Mouse (Mus musculus) kidney, embryonic 15.5 days (tissue): ENCODE results near the gene Fam104a. TPM values are rescaled to one million over a fixed set of nuclear protein-coding genes. Genes with fewer than 3 reads are reported as not detected.

Source experiments
- ATAC-seq: fragments of 200-750 bp; cut with Nextera tagmentation; replicated peaks from 2 replicates; pipeline ENCODE4 v1.8.0; 2017; ENCODE audit warnings: moderate TSS enrichment; ENCODE audit not compliant: low FRiP score
- H3K27ac ChIP-seq: fragments of 300-500 bp; sonication (generic); 2 replicates; pipeline ENCODE4 v1.5.1; 2015; ENCODE audit warnings: mild to moderate bottlenecking, inconsistent platforms
- H3K27me3 ChIP-seq: fragments of 300-500 bp; sonication (generic); 2 replicates; pipeline ENCODE4 v1.6.1; 2015; ENCODE audit warnings: inconsistent platforms
- H3K36me3 ChIP-seq: fragments of 300-500 bp; sonication (generic); 2 replicates; pipeline ENCODE4 v1.6.1; 2015; ENCODE audit warnings: inconsistent platforms
- H3K4me1 ChIP-seq: fragments of 300-500 bp; sonication (generic); 2 replicates; pipeline ENCODE4 v1.6.1; 2015; ENCODE audit warnings: inconsistent platforms
- H3K4me2 ChIP-seq: fragments of 300-500 bp; sonication (generic); 2 replicates; pipeline ENCODE4 v1.6.1; 2015; ENCODE audit warnings: moderate library complexity, mild to moderate bottlenecking, inconsistent platforms
- H3K4me3 ChIP-seq: fragments of 300-500 bp; sonication (generic); replicated peaks from 2 replicates; pipeline ENCODE4 v1.5.1; 2015; ENCODE audit warnings: mild to moderate bottlenecking, inconsistent platforms
- H3K9ac ChIP-seq: fragments of 300-500 bp; sonication (generic); 2 replicates; pipeline ENCODE4 v1.6.1; 2015; ENCODE audit warnings: mild to moderate bottlenecking, inconsistent platforms
- H3K9me3 ChIP-seq: fragments of 300-500 bp; sonication (generic); replicated peaks from 2 replicates; pipeline ENCODE4 v1.6.1; 2016; ENCODE audit warnings: inconsistent platforms
- WGBS: fragments of 180-500 bp; shearing (Covaris S2); methylation state at CpG from one replicate; pipeline ENCODE4 v1.1.7; 2015; ENCODE audit warnings: mixed read lengths; 5-methylcytosine and 5-hydroxymethylcytosine counted together
- polyA plus RNA-seq: library from polyadenylated mRNA; unstranded; fragments of >200 nt; fragmentation: Nextera tagmentation; extraction: Ambion mirVana; gene quantifications from 2 replicates; pipeline ENCODE4 v1.2.1, GENCODE M21; 2015

Gene Fam104a
- polyA plus RNA-seq: 44.4 and 45.3 TPM in 2 replicates

DNA sequence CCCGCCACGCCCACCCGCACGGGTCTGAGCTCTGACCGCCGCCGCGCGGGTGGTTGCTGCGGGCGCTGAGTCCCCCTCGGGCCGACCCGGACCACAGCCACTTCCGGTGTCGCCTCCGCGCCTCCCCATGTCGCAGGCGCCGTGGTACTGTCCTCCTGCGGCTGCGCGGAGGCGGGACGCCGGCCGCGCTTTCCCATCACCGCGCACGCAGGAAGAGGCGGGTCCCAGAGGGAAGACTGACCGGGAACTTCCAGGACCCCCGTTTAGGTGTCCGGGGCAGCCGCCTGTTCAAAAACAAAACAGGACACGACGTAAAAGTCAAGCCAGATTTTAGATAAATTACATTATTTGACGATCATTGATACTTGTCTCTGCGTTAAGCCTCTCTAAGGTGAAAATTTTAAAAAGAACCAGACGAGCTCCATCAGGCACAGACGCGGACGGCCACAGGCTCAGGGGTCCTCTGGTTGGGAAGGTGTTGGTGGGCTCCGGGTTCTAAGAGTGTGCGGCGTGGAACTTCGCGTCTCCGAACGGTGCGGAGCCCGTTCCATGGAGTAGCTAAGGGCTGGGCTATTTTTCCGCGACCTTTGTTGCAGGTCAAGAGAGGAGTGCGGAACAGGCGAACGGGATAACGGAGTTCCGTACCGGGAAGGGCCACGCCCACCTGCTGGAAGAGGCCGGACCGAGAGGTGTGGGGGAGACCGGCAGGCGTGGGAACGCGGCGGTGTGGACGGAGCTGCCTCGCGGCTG is at the start of gene Fam104a, which contains the start of gene D11Wsu47e:
Gene Fam104a (minus strand): TSS at position 199 of the 750 bp plus-strand sequence.
Gene D11Wsu47e (plus strand): TSS at position 456 of the 750 bp plus-strand sequence.
- Histone ChIP-seq H3K4me3 (peak within 1 kb of the TSS; percentile 96), H3K9ac (peak within 1 kb of the TSS; percentile 94), H3K36me3 (peaks cover 23% of the 10 kb centered on the region), H3K4me1 (peaks cover 41% of the 10 kb centered on the region), H3K9me3 (no peaks in the 10 kb centered on the region), H3K27ac (peak within 1 kb of the TSS; percentile 98), H3K4me2 (peak within 1 kb of the TSS; percentile 84), H3K27me3 (no peaks in the 10 kb centered on the region)
- under 1% methylated on average over 73 of the region's 73 CpGs for WGBS
- ATAC-seq: peak; percentile 96

DNA sequence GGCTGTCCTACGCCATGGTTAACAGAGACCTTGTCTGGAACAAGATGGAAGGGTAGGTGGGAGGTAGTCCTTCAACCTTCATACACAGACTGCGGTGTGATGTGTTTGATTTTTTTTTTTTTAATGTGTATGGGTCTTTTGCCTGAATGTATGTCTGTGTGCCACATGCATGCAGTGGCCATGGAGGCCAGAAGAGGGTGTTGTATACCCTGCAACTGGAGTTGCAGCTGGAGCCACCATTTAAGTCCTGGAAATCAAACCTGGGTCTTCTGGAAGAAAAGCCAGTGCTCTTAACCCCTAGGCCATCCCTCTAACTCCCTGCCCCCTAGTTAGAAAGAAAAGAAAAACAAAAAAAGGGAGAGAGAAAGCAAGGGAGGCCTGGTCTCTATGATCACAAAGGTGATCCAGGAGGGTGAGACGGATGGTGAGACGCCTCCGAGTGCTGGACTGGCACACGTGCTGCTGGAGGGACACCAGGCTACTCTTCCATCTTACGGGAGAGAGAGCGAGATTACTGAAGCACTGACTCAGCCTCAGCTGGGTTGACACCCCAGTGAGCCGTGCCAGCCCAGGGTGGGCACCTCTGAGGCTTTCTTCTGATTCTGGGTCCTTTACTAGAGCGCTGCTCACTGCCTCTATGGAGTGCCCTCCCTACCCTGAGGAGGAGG is 48.1 kb upstream of the Fam104a start:
- no peak overlapping the region for H3K4me3 ChIP-seq
- 87% methylated on average over 10 of the region's 10 CpGs for whole genome bisulfite sequencing
- peaks cover 26% of the 10 kb centered on the region for H3K36me3 ChIP-seq
- no peak for ATAC-seq
- no peak overlapping the region for H3K4me2 ChIP-seq
- H3K27me3 ChIP-seq: no peaks in the 10 kb centered on the region
- H3K9me3 ChIP-seq: no peaks in the 10 kb centered on the region
- H3K27ac ChIP-seq: 0 out of 2 replicates have a peak overlapping the region, but pooled peaks have one; percentile 86
- peaks cover 100% of the 10 kb centered on the region for H3K4me1 ChIP-seq
- no peak overlapping the region for H3K9ac ChIP-seq

DNA sequence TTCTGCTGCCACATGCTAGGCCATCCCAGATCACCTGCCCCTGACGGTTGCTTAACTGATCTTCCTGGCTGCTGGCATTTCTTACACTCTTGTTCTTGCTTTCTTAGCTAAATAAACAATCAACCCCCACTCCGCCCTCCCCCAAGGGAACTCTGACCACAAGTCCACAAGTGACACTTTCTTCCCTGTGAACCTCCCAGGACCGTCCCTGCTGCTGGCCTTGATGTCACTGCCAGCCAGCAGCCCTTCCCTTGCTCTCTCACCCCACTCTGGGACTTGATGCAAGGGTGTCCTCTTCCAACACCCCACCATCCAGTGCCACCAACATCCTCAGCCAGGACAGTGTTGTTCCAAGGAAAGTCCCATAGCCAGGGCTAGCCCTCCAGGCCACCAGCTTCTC is 46.9 kb upstream of the Fam104a start:
- peaks cover 36% of the 10 kb centered on the region for H3K36me3 ChIP-seq
- ATAC-seq: no peak

DNA sequence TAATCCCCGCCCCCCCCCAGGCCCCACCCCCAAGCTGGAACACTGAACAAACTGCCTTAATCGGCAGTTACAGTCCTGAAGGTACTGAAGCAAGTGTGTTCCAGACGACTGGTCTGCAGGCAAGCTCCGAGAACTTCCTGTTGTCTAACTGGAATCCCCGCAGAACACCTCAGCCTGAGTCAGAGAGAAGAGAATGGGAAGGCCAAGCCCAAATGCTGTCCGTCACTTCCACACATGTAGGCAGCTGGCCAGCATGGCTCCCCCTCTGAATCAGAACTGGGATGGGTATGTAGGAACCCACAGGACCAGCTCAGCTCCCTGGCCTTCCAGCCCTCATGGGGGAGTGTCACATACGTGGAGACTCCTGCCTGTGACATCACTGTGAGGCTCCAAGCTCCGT is 46.0 kb upstream of the Fam104a start:
- H3K27me3 ChIP-seq: no peaks in the 10 kb centered on the region
- peak overlapping the region; percentile 84 for H3K27ac ChIP-seq
- H3K4me2 ChIP-seq: no peak overlapping the region
- no peak overlapping the region for H3K9ac ChIP-seq
- H3K4me3 ChIP-seq: no peak overlapping the region
- no peaks in the 10 kb centered on the region for H3K9me3 ChIP-seq
- peaks cover 43% of the 10 kb centered on the region for H3K36me3 ChIP-seq
- H3K4me1 ChIP-seq: peaks cover 98% of the 10 kb centered on the region
- ATAC-seq: no peak
- WGBS: 26% methylated on average over 8 of the region's 8 CpGs

More for the DNA sequence above, 46.9 kb upstream of the Fam104a start:
- Histone ChIP-seq H3K4me3 (no peak overlapping the region), H3K4me1 (peaks cover 100% of the 10 kb centered on the region), H3K9me3 (no peaks in the 10 kb centered on the region), H3K27ac (peak overlapping the region; percentile 84; the same call in 1 of the 2 replicates), H3K4me2 (no peak overlapping the region), H3K9ac (no peak overlapping the region), H3K27me3 (no peaks in the 10 kb centered on the region)
- 34% methylated on average over 3 of the region's 3 CpGs for whole genome bisulfite sequencing

DNA sequence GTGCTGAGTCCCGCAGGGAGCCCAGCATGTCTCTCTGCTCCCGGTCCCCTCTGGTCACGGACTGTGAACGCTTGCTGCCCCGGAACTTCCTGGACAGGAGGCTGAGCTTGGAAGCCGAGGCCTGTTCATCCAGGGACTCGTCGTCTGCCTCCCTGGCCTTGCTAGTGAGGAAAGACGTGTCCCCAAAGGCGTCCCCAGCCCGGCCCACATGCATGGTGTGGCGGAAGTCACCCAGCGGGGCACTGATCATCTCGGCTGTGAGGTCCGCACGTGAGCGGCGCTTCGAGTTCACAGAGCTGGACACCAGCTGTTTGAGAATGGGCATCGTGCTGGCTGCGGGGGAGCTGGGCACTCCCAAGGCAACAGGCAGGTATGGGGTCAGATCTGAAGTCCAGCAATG is 45.3 kb upstream of the Fam104a start:
- Histone ChIP-seq H3K4me1 (peaks cover 92% of the 10 kb centered on the region), H3K27me3 (no peaks in the 10 kb centered on the region), H3K27ac (peak overlapping the region; percentile 84)

DNA sequence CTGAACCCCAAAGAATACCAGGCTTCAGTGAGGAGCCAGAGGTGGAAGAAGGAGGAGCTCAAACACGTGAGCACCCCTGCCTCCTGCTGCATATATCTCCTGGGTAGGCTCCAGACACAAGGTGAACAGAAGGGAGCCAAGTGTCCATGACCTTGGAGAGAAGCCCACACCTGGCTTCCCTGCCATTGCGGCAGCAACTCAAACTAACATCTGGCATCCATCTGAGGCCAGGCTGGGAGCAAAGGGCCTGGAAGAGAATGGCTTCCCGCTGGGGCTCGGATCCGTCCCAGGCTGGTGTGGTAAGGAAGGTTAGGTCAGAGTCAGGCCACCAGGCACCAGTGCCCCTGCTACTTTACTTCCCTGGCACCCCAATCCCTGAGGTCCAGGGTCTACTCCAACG is 44.0 kb upstream of the Fam104a start:
- Histone ChIP-seq H3K4me3 (no peak overlapping the region), H3K4me1 (peaks cover 79% of the 10 kb centered on the region), H3K36me3 (peaks cover 48% of the 10 kb centered on the region), H3K9ac (no peak overlapping the region), H3K9me3 (no peaks in the 10 kb centered on the region), H3K4me2 (no peak overlapping the region), H3K27me3 (no peaks in the 10 kb centered on the region), H3K27ac (peak overlapping the region; percentile 84)
- 54% methylated on average over 6 of the region's 6 CpGs for WGBS
- ATAC-seq: no peak

More for the DNA sequence above, 45.3 kb upstream of the Fam104a start:
- no peak overlapping the region for H3K4me3 ChIP-seq
- H3K9ac ChIP-seq: no peak overlapping the region
- peaks cover 48% of the 10 kb centered on the region for H3K36me3 ChIP-seq
- no peak for ATAC-seq
- 60% methylated on average over 21 of the region's 21 CpGs for WGBS
- H3K9me3 ChIP-seq: no peaks in the 10 kb centered on the region
- H3K4me2 ChIP-seq: no peak overlapping the region

DNA sequence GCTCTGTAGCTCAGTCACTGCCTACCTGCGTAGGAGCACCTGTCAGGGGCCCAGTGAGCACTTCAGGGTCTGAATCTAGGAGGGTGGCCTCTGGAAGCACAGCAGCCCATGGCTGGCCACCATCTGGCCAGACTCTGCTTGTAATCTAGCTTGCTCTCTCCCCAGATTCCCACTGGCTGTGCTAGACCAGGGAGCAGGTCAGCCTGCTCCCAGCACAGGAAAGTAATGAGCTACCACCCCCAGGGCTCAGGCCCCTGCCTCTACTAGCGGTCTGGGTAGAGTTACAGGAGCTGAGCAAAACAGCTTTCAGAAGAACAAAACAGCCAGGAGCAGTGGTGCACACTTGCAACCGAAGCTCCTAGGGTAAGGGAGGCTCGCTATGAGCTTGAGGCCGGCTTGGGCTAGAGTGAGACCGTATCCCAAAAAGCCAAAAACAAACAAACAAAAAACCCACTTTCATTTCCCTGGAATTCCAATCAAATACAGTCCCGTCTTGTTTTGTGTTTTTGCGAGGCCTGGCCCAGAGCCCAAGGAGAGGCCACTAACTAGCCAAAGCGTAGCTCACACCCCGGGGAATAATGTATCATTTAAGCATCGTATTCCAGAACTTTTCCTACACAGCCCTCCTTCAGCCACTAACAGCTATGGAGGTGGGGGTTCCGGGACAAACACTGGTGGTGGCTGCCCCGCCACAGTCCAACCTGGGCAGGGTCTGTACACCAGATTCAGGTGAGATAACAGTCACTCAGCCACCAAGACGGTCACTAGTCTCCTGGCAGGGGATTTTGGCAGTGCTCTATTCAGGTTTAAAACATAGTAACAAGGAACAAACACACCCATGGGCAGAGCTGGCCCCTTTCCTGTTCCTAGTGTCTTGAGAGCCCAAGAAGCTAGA is 43.3 kb upstream of the Fam104a start:
- H3K27me3 ChIP-seq: no peaks in the 10 kb centered on the region
- peak overlapping the region; percentile 84 for H3K27ac ChIP-seq
- no peak for ATAC-seq
- no peaks in the 10 kb centered on the region for H3K9me3 ChIP-seq
- peaks cover 48% of the 10 kb centered on the region for H3K36me3 ChIP-seq
- H3K4me3 ChIP-seq: no peak overlapping the region
- 55% methylated on average over 14 of the region's 14 CpGs for WGBS
- no peak overlapping the region for H3K4me2 ChIP-seq
- H3K4me1 ChIP-seq: peaks cover 78% of the 10 kb centered on the region
- no peak overlapping the region for H3K9ac ChIP-seq

DNA sequence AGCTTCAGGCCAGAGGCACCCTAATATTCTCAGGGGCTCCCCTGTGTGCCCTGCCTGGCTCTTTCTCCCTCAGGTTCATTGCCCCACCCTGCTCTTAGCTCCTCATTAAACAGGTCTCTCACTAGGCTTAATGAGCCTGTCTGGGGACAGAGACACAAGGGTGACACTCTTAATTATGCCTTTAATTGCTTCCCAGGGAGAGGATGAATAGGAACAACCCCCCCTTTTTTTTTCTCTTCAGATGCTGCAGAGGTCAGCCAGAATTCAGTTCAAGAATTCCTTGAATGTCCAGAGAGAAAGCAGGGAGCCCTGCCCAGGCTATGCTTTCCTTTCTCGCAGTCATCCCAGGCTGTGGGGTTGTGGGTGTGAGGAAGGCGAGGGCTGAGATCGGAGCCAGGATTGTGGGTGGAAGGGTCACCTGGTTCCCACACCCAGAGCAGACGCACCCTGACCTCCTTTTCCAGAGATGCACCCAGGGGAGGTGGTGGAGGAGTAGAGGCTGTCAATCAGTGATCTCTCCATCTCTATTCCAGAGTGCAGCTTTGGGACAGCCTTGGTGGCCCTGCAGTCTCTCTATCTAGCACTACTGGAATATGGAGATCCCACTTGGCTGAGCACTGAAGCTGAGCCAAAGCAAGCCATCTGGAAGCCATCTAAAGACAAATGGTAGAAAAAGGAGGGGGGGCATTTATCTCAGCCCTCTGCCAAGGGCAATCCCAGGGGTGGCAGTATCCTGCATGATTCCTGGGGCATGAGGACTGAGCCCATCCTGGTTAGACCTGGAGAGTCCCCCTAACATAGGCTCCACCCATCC is 41.5 kb upstream of the Fam104a start:
- peaks cover 60% of the 10 kb centered on the region for H3K4me1 ChIP-seq
- no peaks in the 10 kb centered on the region for H3K27me3 ChIP-seq
- H3K36me3 ChIP-seq: peaks cover 48% of the 10 kb centered on the region
- no peak overlapping the region for H3K4me3 ChIP-seq
- H3K9me3 ChIP-seq: no peaks in the 10 kb centered on the region
- H3K4me2 ChIP-seq: no peak overlapping the region
- WGBS: 56% methylated on average over 4 of the region's 4 CpGs
- H3K27ac ChIP-seq: peak overlapping the region; percentile 61
- no peak overlapping the region for H3K9ac ChIP-seq
- ATAC-seq: peak; percentile 52

DNA sequence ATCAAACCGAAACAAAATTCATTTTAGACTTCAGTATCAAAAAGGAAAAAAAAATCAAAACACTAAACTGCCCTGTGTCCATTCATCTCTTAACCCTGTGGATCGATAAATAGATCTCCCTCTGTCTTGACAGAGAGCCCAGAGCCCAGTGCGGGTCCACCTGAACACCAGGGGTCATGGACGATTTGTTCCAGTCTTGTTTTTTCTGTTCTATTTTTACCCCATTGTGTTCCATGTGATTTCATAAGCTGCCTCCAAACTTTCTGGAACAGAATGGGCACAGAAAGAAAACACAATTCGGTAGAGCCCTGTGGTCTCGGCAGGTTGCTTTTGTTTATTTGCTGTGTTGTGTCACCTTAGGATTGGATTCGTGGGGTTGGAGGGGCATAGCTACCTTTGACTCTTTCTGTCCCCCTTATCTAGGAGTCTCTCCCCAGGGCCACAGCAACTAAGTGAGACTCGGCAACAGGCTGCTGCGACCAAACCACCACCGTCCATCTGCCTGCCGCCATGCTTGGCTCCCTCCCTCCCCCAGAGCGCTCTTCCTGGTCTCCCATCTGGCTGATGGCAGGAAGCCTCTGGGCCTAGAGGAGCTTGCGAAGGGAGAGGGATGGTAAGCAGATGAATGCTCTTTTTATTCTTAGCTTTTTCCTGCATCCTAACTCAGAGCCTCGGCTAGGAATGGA is 38.6 kb upstream of the Fam104a start:
- Histone ChIP-seq H3K9ac (no peak overlapping the region), H3K4me2 (no peak overlapping the region), H3K27ac (peak overlapping the region; percentile 38; the same call in 1 of the 2 replicates), H3K36me3 (peaks cover 29% of the 10 kb centered on the region), H3K4me1 (peaks cover 37% of the 10 kb centered on the region), H3K9me3 (no peaks in the 10 kb centered on the region), H3K4me3 (no peak overlapping the region), H3K27me3 (no peaks in the 10 kb centered on the region)
- ATAC-seq: no peak
- 60% methylated on average over 14 of the region's 14 CpGs for WGBS

DNA sequence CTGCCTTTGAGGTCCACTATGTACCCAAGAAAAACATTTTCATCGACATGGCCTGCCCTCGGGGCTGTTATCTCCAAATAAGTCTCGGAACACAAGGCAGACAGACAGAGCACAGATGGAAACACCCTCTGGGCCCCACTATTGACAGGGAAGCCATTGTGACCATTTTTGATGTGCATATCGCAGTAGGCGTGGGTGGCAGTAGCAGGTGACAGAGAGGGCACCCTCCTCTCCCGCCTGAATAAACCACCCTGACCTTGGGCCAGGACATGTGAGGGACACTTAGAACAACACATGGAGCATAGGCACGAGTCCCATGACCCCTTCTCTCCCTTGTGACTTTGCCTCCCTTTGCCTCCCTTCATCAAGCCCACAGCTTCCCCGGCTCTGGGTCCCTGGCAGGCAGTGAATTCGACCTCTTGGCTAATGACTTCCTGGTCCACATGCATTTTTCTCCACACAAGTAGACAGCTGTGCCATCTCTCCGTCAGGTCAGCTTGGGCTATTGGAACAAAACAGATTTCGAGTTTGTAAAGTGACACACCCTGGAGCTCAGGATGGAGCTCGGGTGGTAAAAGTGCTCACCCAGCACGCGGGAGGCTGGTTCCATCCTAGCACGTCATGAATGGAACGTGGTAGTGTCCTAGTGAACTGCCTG is 33.9 kb upstream of the Fam104a start:
- no peaks in the 10 kb centered on the region for H3K9me3 ChIP-seq
- no peaks in the 10 kb centered on the region for H3K27me3 ChIP-seq
- no peaks in the 10 kb centered on the region for H3K36me3 ChIP-seq
- H3K9ac ChIP-seq: no peak overlapping the region
- no peak overlapping the region for H3K4me3 ChIP-seq
- H3K27ac ChIP-seq: no peak overlapping the region
- ATAC-seq: no peak
- H3K4me1 ChIP-seq: peaks cover 25% of the 10 kb centered on the region
- no peak overlapping the region for H3K4me2 ChIP-seq
- WGBS: 40% methylated on average over 16 of the region's 16 CpGs
